12 mouse cellular contexts compared by ENCODE assay signal in genomic region chr10:40751157-40751556, GRCm38 (mm10).
DNase-seq lines count a peak whose midpoint lies in the region; ATAC-seq and TF ChIP-seq lines count a peak whose summit lies in the region.
"Had no signal": no experiment of that assay in that cellular context is flagged by ENCODE, and none has a peak within 500 bp of the region (broad histone marks: within the 10 kb centered on the region; RNA-seq: fewer than 3 reads in every experiment).

No protein-coding gene starts in this region.

- no peak overlapping the region for H3K4me2 ChIP-seq in forebrain, embryonic 15.5 days (replicated peaks)
- H3K4me2 ChIP-seq in forebrain, embryonic 11.5 days (ENCODE audit: low read depth, low read length, severe bottlenecking) = no peak overlapping the region
- peak overlapping the region; percentile 31 for H3K4me2 ChIP-seq in neural tube, embryonic 13.5 days

- H3K9me3 ChIP-seq in forebrain, embryonic 15.5 days = no peaks in the 10 kb centered on the region
- H3K9me3 ChIP-seq in forebrain, embryonic 11.5 days (ENCODE audit: control insufficient read depth, low read length) = no peaks in the 10 kb centered on the region
- no peaks in the 10 kb centered on the region for H3K9me3 ChIP-seq in neural tube, embryonic 13.5 days

- TF ChIP-seq CTCF in layer of hippocampus, adult 2 months (conservative IDR thresholded peaks at IDR 0.05) = no peak
- no peak for TF ChIP-seq CTCF in cortical plate, adult 2 months (IDR thresholded peaks at IDR 0.05; ENCODE audit: extremely low read depth, insufficient read depth, low read length)

- no peak overlapping the region for H3K4me3 ChIP-seq in forebrain, embryonic 15.5 days
- H3K4me3 ChIP-seq in forebrain, embryonic 11.5 days (ENCODE audit: low read depth, low read length) = no peak overlapping the region
- H3K4me3 ChIP-seq in layer of hippocampus, adult 2 months = no peak overlapping the region
- no peak overlapping the region for H3K4me3 ChIP-seq in cortical plate, adult 2 months (ENCODE audit: insufficient read depth, low read length)
- H3K4me3 ChIP-seq in neural tube, embryonic 13.5 days = no peak overlapping the region
- H3K4me3 ChIP-seq: gastrocnemius, adult 2 months had no signal

- H3K9ac ChIP-seq in forebrain, embryonic 15.5 days (replicated peaks) = no peak overlapping the region
- no peak overlapping the region for H3K9ac ChIP-seq in forebrain, embryonic 11.5 days (ENCODE audit: low read length)
- peak overlapping the region; percentile 22; the same call in 1 of the 2 replicates for H3K9ac ChIP-seq in neural tube, embryonic 13.5 days

- DNase-seq in forebrain, embryonic 11.5 days (ENCODE audit: low spot score) = no peak
- DNase-seq in layer of hippocampus, adult 2 months (ENCODE audit: low spot score in 2 of 2) = no peak
- no peak for DNase-seq in layer of hippocampus, postnatal 14 days (ENCODE audit: low spot score in 2 of 2)
- DNase-seq in cerebellum, adult 9-10 months = no peak
- no peak for DNase-seq in layer of hippocampus, adult 18-20 months (ENCODE audit: low spot score in 2 of 2)
- DNase-seq: cerebellum, postnatal 10 days; gastrocnemius, adult 2 months; lung, adult 18-20 months; thymus, postnatal 4 days had no signal

- peak; percentile 42; the same call in 1 of the 2 replicates for TF ChIP-seq POLR2A in cortical plate, adult 2 months (IDR thresholded peaks at IDR 0.05; ENCODE audit: extremely low read depth, insufficient read depth, low read length)

- H3K27me3 ChIP-seq in forebrain, embryonic 15.5 days = no peaks in the 10 kb centered on the region
- H3K27me3 ChIP-seq in forebrain, embryonic 11.5 days (ENCODE audit: control insufficient read depth, insufficient read depth, low read length) = no peaks in the 10 kb centered on the region
- H3K27me3 ChIP-seq in neural tube, embryonic 13.5 days = no peaks in the 10 kb centered on the region

- H3K4me1 ChIP-seq in forebrain, embryonic 15.5 days = peaks cover 8% of the 10 kb centered on the region; the same call in 1 of the 2 replicates
- H3K4me1 ChIP-seq in forebrain, embryonic 11.5 days (replicated peaks; ENCODE audit: control insufficient read depth, insufficient read depth, low read length) = no peaks in the 10 kb centered on the region
- H3K4me1 ChIP-seq in cortical plate, adult 2 months (ENCODE audit: control insufficient read depth, insufficient read depth, low read length) = peaks cover 7% of the 10 kb centered on the region
- H3K4me1 ChIP-seq in neural tube, embryonic 13.5 days (replicated peaks) = peaks cover 37% of the 10 kb centered on the region

- H3K27ac ChIP-seq in forebrain, embryonic 15.5 days (replicated peaks) = peak overlapping the region; percentile 62
- no peak overlapping the region for H3K27ac ChIP-seq in forebrain, embryonic 11.5 days (ENCODE audit: low read depth, low read length)
- peak overlapping the region; percentile 91 for H3K27ac ChIP-seq in layer of hippocampus, adult 2 months
- peak overlapping the region; percentile 20 for H3K27ac ChIP-seq in cortical plate, adult 2 months (ENCODE audit: insufficient read depth, low read length)
- peak overlapping the region; percentile 84 for H3K27ac ChIP-seq in neural tube, embryonic 13.5 days (replicated peaks)
- H3K27ac ChIP-seq: gastrocnemius, adult 2 months had no signal

- no peak; the same call in 1 of the 2 replicates for ATAC-seq in forebrain, embryonic 15.5 days (replicated peaks)
- no peak for ATAC-seq in forebrain, embryonic 11.5 days (replicated peaks; ENCODE audit: low FRiP score)
- ATAC-seq in neural tube, embryonic 13.5 days (ENCODE audit: low read depth) = 0 out of 2 replicates have a peak, but pooled peaks have one; percentile 46

- WGBS in forebrain, embryonic 15.5 days = 66% methylated on average over 13 of the region's 13 CpGs
- 77% methylated on average over 13 of the region's 13 CpGs for WGBS in forebrain, embryonic 11.5 days
- 63% methylated on average over 13 of the region's 13 CpGs for WGBS in neural tube, embryonic 13.5 days

- H3K36me3 ChIP-seq in forebrain, embryonic 15.5 days = no peaks in the 10 kb centered on the region
- H3K36me3 ChIP-seq in forebrain, embryonic 11.5 days (ENCODE audit: control insufficient read depth, insufficient read depth, low read length) = no peaks in the 10 kb centered on the region
- H3K36me3 ChIP-seq in neural tube, embryonic 13.5 days = no peaks in the 10 kb centered on the region
